ENCODE assay signal across 9 mouse cellular contexts in genomic region chr14:24059747-24060146, GRCm38 (mm10). TPM values are rescaled to one million over a fixed set of nuclear protein-coding genes. Genes with fewer than 3 reads are reported as not detected.
A peak's percentile ranks its signal among the peaks of the same experiment; 100 is the strongest.
DNase-seq lines count a peak whose midpoint lies in the region; ATAC-seq and TF ChIP-seq lines count a peak whose summit lies in the region.
"Had no signal": no experiment of that assay in that cellular context is flagged by ENCODE, and none has a peak within 500 bp of the region (broad histone marks: within the 10 kb centered on the region; RNA-seq: fewer than 3 reads in every experiment).

No protein-coding gene starts in this region.

- TF ChIP-seq EP300 in CH12.LX (IDR thresholded peaks at IDR 0.05; ENCODE audit: low read length) = no peak

- no peak overlapping the region for H3K27ac ChIP-seq in hindbrain, embryonic 14.5 days
- no peak overlapping the region for H3K27ac ChIP-seq in hindbrain, embryonic 13.5 days
- no peak overlapping the region for H3K27ac ChIP-seq in CH12.LX (ENCODE audit: insufficient read depth, low read depth)
- H3K27ac ChIP-seq in embryonic facial prominence, embryonic 12.5 days = no peak overlapping the region
- H3K27ac ChIP-seq in limb, embryonic 11.5 days (replicated peaks; ENCODE audit: low read depth, low read length) = no peak overlapping the region

- no peaks in the 10 kb centered on the region for H3K27me3 ChIP-seq in hindbrain, embryonic 14.5 days (ENCODE audit: control insufficient read depth, insufficient read depth, low read length)
- H3K27me3 ChIP-seq in hindbrain, embryonic 13.5 days = no peaks in the 10 kb centered on the region
- no peaks in the 10 kb centered on the region for H3K27me3 ChIP-seq in CH12.LX (replicated peaks)
- H3K27me3 ChIP-seq in embryonic facial prominence, embryonic 12.5 days = no peaks in the 10 kb centered on the region
- no peaks in the 10 kb centered on the region for H3K27me3 ChIP-seq in limb, embryonic 11.5 days (ENCODE audit: control insufficient read depth, insufficient read depth, low read length)

- no peaks in the 10 kb centered on the region for H3K4me1 ChIP-seq in hindbrain, embryonic 14.5 days (replicated peaks; ENCODE audit: control insufficient read depth, insufficient read depth, low read length)
- no peaks in the 10 kb centered on the region for H3K4me1 ChIP-seq in hindbrain, embryonic 13.5 days (replicated peaks)
- no peaks in the 10 kb centered on the region for H3K4me1 ChIP-seq in CH12.LX (ENCODE audit: control insufficient read depth in 1 of 2, insufficient read depth in 2 of 2)
- H3K4me1 ChIP-seq in embryonic facial prominence, embryonic 12.5 days = peaks cover 3% of the 10 kb centered on the region; the same call in 1 of the 2 replicates
- no peaks in the 10 kb centered on the region for H3K4me1 ChIP-seq in limb, embryonic 11.5 days (ENCODE audit: control insufficient read depth, insufficient read depth, low read length)

- DNase-seq in hindbrain, embryonic 14.5 days (ENCODE audit: low spot score) = peak; percentile 58
- DNase-seq in CH12.LX (ENCODE audit: extremely low read depth) = peak; percentile 21
- peak; percentile 48 for DNase-seq in adrenal gland, adult 2 months
- peak; percentile 59 for DNase-seq in limb, embryonic 11.5 days (ENCODE audit: low spot score)
- no peak for DNase-seq in spleen, postnatal 14 days (ENCODE audit: low spot score in 2 of 2)
- DNase-seq in thymus, adult 18-20 months = no peak

- dilution Hi-C loops in CH12.LX (cut with MboI; ENCODE audit: extremely low pct_ligation_motif_present, extremely low pct_unique_long_range_greater_than_20kb, low sequenced_read_pairs) = no loop called here

- no peaks in the 10 kb centered on the region for H3K9me3 ChIP-seq in hindbrain, embryonic 14.5 days (ENCODE audit: control insufficient read depth, low read length)
- H3K9me3 ChIP-seq in hindbrain, embryonic 13.5 days = no peaks in the 10 kb centered on the region
- peaks cover 26% of the 10 kb centered on the region for H3K9me3 ChIP-seq in CH12.LX (replicated peaks; ENCODE audit: low read length)
- H3K9me3 ChIP-seq in embryonic facial prominence, embryonic 12.5 days = no peaks in the 10 kb centered on the region
- H3K9me3 ChIP-seq in limb, embryonic 11.5 days (ENCODE audit: control insufficient read depth, low read length) = no peaks in the 10 kb centered on the region

- H3K9ac ChIP-seq in hindbrain, embryonic 14.5 days = no peak overlapping the region
- no peak overlapping the region for H3K9ac ChIP-seq in hindbrain, embryonic 13.5 days
- H3K9ac ChIP-seq in CH12.LX (ENCODE audit: insufficient read depth, low read depth) = no peak overlapping the region
- H3K9ac ChIP-seq in embryonic facial prominence, embryonic 12.5 days = no peak overlapping the region
- H3K9ac ChIP-seq in limb, embryonic 11.5 days (ENCODE audit: low read length) = no peak overlapping the region

- peak; percentile 41 for TF ChIP-seq RAD21 in CH12.LX (IDR thresholded peaks at IDR 0.05; ENCODE audit: low read depth, low read length)

- TF ChIP-seq POLR2A in CH12.LX (IDR thresholded peaks at IDR 0.05; ENCODE audit: low read depth, low read length) = no peak

- H3K4me3 ChIP-seq in hindbrain, embryonic 14.5 days (replicated peaks; ENCODE audit: low read length) = no peak overlapping the region
- no peak overlapping the region for H3K4me3 ChIP-seq in hindbrain, embryonic 13.5 days
- H3K4me3 ChIP-seq in CH12.LX (replicated peaks in 1 of 3; ENCODE audit: low read depth in 2 of 3, low read length in 2 of 3, poor library complexity in 1 of 3) = no peak overlapping the region
- no peak overlapping the region for H3K4me3 ChIP-seq in embryonic facial prominence, embryonic 12.5 days
- no peak overlapping the region for H3K4me3 ChIP-seq in limb, embryonic 11.5 days (ENCODE audit: low read depth, low read length)

- ATAC-seq in hindbrain, embryonic 14.5 days (ENCODE audit: low FRiP score) = no peak
- ATAC-seq in hindbrain, embryonic 13.5 days (ENCODE audit: low FRiP score) = no peak
- 0 out of 2 replicates have a peak, but pooled peaks have one; percentile 35 for ATAC-seq in embryonic facial prominence, embryonic 12.5 days (ENCODE audit: insufficient number of reproducible peaks, insufficient read depth, low FRiP score, low TSS enrichment)
- no peak for ATAC-seq in limb, embryonic 11.5 days (ENCODE audit: insufficient number of reproducible peaks, low FRiP score, low TSS enrichment, low read depth)

- H3K4me2 ChIP-seq in hindbrain, embryonic 14.5 days (replicated peaks) = no peak overlapping the region
- H3K4me2 ChIP-seq in hindbrain, embryonic 13.5 days = no peak overlapping the region
- no peak overlapping the region for H3K4me2 ChIP-seq in CH12.LX (ENCODE audit: insufficient read depth, low read depth, poor library complexity, severe bottlenecking)
- H3K4me2 ChIP-seq in embryonic facial prominence, embryonic 12.5 days (replicated peaks) = no peak overlapping the region
- H3K4me2 ChIP-seq in limb, embryonic 11.5 days (ENCODE audit: low read depth, severe bottlenecking) = no peak overlapping the region

- H3K79me2 ChIP-seq in CH12.LX (replicated peaks; ENCODE audit: control insufficient read depth, extremely low read depth, insufficient read depth, poor library complexity, severe bottlenecking) = no peaks in the 10 kb centered on the region

- TF ChIP-seq CTCF in CH12.LX (conservative IDR thresholded peaks at IDR 0.05 in 1 of 2, IDR thresholded peaks at IDR 0.05 in 1 of 2; ENCODE audit: low read depth in 2 of 2, low read length in 2 of 2) = peak; percentile 39 to 53; a peak in 3 of 4 replicates

- in situ Hi-C loops in CH12.LX (cut with MboI; ENCODE audit: low pct_ligation_motif_present, low pct_unique_long_range_greater_than_20kb, low sequenced_read_pairs) = no loop called here

- no peaks in the 10 kb centered on the region for H3K36me3 ChIP-seq in hindbrain, embryonic 14.5 days (replicated peaks; ENCODE audit: control insufficient read depth, insufficient read depth)
- no peaks in the 10 kb centered on the region for H3K36me3 ChIP-seq in hindbrain, embryonic 13.5 days
- no peaks in the 10 kb centered on the region for H3K36me3 ChIP-seq in CH12.LX (replicated peaks in 1 of 2; ENCODE audit: control insufficient read depth in 1 of 2, insufficient read depth in 1 of 2, low read length in 1 of 2)
- H3K36me3 ChIP-seq in embryonic facial prominence, embryonic 12.5 days = no peaks in the 10 kb centered on the region
- no peaks in the 10 kb centered on the region for H3K36me3 ChIP-seq in limb, embryonic 11.5 days (ENCODE audit: control insufficient read depth, insufficient read depth, low read length)

- WGBS in hindbrain, embryonic 14.5 days = 38% methylated on average over 8 of the region's 8 CpGs
- WGBS in hindbrain, embryonic 13.5 days = 41% methylated on average over 8 of the region's 8 CpGs
- 27% methylated on average over 8 of the region's 8 CpGs for WGBS in embryonic facial prominence, embryonic 12.5 days
- WGBS in limb, embryonic 11.5 days = 43% methylated on average over 8 of the region's 8 CpGs

TF ChIP-seq in CH12.LX, 34 proteins besides CTCF, POLR2A, EP300 and RAD21:
- TF ChIP-seq TBP (conservative IDR thresholded peaks at IDR 0.05; ENCODE audit: low read depth, low read length) (no peak), MAZ (IDR thresholded peaks at IDR 0.05; ENCODE audit: low read depth, low read length) (no peak), MXI1 (IDR thresholded peaks at IDR 0.05; ENCODE audit: low read depth, low read length) (no peak), MAFK (IDR thresholded peaks at IDR 0.05; ENCODE audit: insufficient replicate concordance, low read length) (no peak), SMC3 (IDR thresholded peaks at IDR 0.05; ENCODE audit: low read depth, low read length) (peak; percentile 25)
TF ChIP-seq in CH12.LX: peak in this region for 1.

RNA-seq across cellular contexts. Expression of gene Kcnma1, which starts 45.5 kb away (rescaled TPM):
- polyA plus RNA-seq in hindbrain, embryonic 14.5 days (2014; fragmentation: Nextera tagmentation; extraction: Ambion mirVana) = 22.1 and 22.8 TPM in 2 replicates
- 13.8 and 14.3 TPM in 2 replicates for polyA plus RNA-seq in hindbrain, embryonic 13.5 days (2015; fragmentation: Nextera tagmentation; extraction: Ambion mirVana)
- total RNA-seq in CH12.LX (2012; rRNA removed) = 0.17 TPM in 1 of 2 replicates, not detected in the other
- 0.12 TPM in 1 of 2 replicates, not detected in the other for total RNA-seq in CH12.LX (2014; rRNA removed)
- polyA plus RNA-seq in CH12.LX (2012; ENCODE audit: insufficient read length, low read depth) = 0.10 TPM in 1 of 2 replicates, not detected in the other
- 10 to 100 TPM; 48.9 to 77.4 TPM for total RNA-seq in adrenal gland, adult 2 months (2021)
- 24.0 and 27.6 TPM in 2 replicates for polyA plus RNA-seq in adrenal gland, adult 2 months (2012; rRNA removed)
- 1.3 and 2.2 TPM in 2 replicates for polyA plus RNA-seq in embryonic facial prominence, embryonic 12.5 days (2016; fragmentation: Nextera tagmentation; extraction: Ambion mirVana)
- 0.80 and 0.89 TPM in 2 replicates for polyA plus RNA-seq in limb, embryonic 11.5 days (2014; fragmentation: Nextera tagmentation; extraction: Ambion mirVana)
- total RNA-seq: common myeloid progenitor, adult 5-6 weeks had no signal

Comparison
In these comparisons a context has a peak if more than half of its experiments do, and no peak if none do; other contexts are left out.
1. DNase-seq: peak in hindbrain, embryonic 14.5 days (single experiment), CH12.LX (single experiment), adrenal gland, adult 2 months (single experiment) and limb, embryonic 11.5 days (single experiment); none in spleen, postnatal 14 days (0 of 2) and thymus, adult 18-20 months (0 of 2).